Mouse (Mus musculus) brain, adult 10 weeks (tissue): ENCODE results near the gene Rhbdd3. TPM values are rescaled to one million over a fixed set of nuclear protein-coding genes. Genes with fewer than 3 reads are reported as not detected.

Experiments used
- polyA plus RNA-seq: library from polyadenylated mRNA; stranded (reverse); fragments of 350-450 nt; fragmentation: Illumina TruSeq; extraction: RNeasy Lipid Tissue Mini Kit (QIAGEN cat#74804); gene quantifications from one replicate; pipeline ENCODE4 v1.2.3, GENCODE M21; 2015; ENCODE audit warnings: low read depth, low replicate concordance

Rhbdd3 gene
- 21.1 TPM for polyA plus RNA-seq

DNA sequence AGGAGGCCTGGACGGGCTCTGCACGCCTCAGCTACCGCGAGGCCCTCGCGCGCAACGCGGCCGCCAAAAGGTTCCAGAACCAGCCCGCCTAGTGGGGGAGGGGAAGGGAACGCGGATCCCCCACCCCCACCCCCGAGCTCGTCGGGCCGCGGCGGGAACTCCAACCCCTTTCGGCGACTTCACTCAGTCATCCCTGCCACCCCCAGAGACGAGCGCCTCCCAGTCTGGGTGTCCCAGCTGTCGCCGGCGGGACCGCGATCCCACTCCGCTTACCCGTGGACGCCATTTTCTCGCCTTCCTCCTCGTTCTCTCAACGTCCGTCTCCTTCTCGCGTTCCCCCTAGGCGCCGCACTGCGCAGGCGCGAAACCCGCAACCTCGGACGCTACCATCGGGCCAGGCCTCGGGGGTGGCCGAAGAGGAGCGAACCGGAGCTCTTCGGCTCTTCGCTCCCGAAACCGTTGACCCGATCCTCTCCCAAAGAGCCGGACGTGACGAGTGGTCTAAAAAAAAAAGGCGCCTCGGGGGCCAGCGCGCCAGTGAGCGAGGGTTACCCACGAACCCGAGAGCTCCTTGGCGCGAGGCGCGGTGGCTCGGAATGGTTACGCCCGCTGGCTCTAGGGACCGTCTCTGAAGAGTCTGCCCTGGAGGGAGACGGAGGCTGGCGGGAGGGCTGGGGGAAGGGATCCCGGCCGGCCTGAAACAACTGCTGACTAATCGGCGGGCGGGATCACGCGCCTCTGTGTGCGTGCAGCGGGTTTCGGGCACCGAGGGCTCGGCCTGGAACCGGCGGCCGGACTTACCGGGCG, at the start of gene Rhbdd3, which contains the start of gene Ewsr1:
TSS of gene Rhbdd3 (plus strand) at position 191 of the 807 bp plus-strand sequence.
TSS of gene Ewsr1 (minus strand) at position 531 of the 807 bp plus-strand sequence.

GRCm38 (mm10) chr11:5057856-5058641, 40.7 kb upstream of the Rhbdd3 start, which contains the start of gene Rasl10a:
Gene Rasl10a, plus strand, starts transcription at chr11:5058128.

DNA sequence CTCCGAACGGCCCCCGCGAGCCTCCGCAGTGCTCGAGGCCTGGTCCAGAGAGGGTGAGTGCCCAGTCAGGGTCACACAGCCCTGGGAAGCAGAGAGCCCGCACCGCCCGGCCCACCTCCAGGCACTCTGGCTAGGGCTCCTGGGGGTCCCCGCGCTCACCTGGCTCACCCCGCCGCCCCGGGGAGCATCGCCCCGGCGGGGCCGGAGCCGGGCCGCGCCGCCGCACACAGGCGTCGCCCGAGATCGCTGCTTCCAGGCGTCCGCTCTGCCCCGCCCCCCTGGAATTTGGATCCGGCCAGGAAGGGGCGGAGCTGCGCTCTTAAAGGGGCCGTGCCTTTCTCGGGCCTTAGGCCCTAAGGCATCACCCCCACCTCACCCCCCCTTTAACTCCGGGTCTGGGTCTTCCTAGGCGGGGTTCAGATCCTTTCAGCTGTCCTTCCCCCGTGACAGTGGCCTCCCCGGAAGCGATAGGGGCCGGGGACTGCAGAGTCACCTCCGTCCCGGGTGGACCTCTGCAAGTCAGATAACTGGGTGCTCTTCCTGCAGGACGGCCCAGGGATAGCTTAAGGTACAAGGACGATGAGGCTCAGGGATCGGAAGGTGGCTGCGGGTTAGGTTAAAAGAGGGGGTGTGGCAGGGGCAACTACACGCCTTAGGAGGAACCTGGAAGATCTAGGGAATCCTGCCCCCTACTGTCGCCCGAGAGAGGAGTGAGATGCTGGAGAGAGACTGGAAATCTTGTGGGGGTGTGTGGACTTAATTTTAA, 33.5 kb upstream of the Rhbdd3 start, which contains the start of gene Gas2l1:
TSS of gene Gas2l1 (minus strand) at position 272 of the 766 bp plus-strand sequence.

GRCm38 (mm10) chr11:5151680-5152337, 53.1 kb downstream of the Rhbdd3 start, which contains the start of gene Emid1:
Gene Emid1, minus strand, starts transcription at chr11:5152257.

Other genes with a start within 250 kb of the Rhbdd3 start
- gene Nf2, start 249.4 kb upstream of the Rhbdd3 start, polyA plus RNA-seq, result 61.5 TPM
- 110 TPM for gene Nipsnap1, start 225.0 kb upstream of the Rhbdd3 start, polyA plus RNA-seq
- 37.5 TPM for gene Thoc5, start 203.6 kb upstream of the Rhbdd3 start, polyA plus RNA-seq
- 62.0 TPM for gene Nefh, start 150.9 kb upstream of the Rhbdd3 start, polyA plus RNA-seq
- 110 TPM for gene Ap1b1, start 112.1 kb upstream of the Rhbdd3 start, polyA plus RNA-seq
- 54.3 TPM for gene Rasl10a, start 40.8 kb upstream of the Rhbdd3 start, polyA plus RNA-seq
- 61.8 TPM for gene Gas2l1, start 33.6 kb upstream of the Rhbdd3 start, polyA plus RNA-seq
- 299 TPM for gene Ewsr1, start 340 bp downstream of the Rhbdd3 start, polyA plus RNA-seq
- gene Emid1, start 53.3 kb downstream of the Rhbdd3 start, polyA plus RNA-seq, result 5.5 TPM
- gene Kremen1, start 162.6 kb downstream of the Rhbdd3 start, polyA plus RNA-seq, result 10.8 TPM